Mouse (Mus musculus) urinary bladder, postnatal 0 days (tissue): ENCODE results near the gene Adam6b. TPM values are rescaled to one million over a fixed set of nuclear protein-coding genes. Genes with fewer than 3 reads are reported as not detected.

Experiments used
- polyA plus RNA-seq: library from polyadenylated mRNA; unstranded; fragments of >200 nt; fragmentation: Nextera tagmentation; extraction: Ambion mirVana; gene quantifications from 2 replicates; pipeline ENCODE4 v1.2.1, GENCODE M21; 2015

Adam6b gene
- not detected in 2 replicates for polyA plus RNA-seq

DNA sequence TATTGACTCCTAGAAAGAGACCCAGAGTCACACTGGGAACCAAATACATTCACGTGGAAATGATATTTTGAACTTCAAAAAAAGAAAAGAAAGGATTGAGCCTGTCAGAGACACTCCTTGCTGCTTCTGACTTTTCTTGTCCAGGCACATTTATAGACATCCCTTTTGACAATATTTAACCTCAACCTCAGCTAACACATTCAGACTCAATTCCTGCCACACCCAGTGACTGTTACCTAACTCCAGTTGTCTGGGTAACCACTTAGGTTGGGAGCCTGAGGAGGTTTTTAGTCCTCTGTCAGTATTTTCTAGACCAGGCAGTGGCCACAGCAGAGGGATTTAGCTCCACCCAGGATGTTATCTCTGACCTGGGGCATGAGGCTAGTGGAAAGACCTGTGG is at the start of gene Adam6b:
TSS of gene Adam6b (plus strand) at position 301 of the 400 bp plus-strand sequence.

Other genes with a start within 250 kb of the Adam6b start
- not detected in 2 replicates for gene Adam6a, start 54.4 kb downstream of the Adam6b start, polyA plus RNA-seq